Comparison of ENCODE assay signal across 8 mouse cellular contexts in the genomic region with DNA sequence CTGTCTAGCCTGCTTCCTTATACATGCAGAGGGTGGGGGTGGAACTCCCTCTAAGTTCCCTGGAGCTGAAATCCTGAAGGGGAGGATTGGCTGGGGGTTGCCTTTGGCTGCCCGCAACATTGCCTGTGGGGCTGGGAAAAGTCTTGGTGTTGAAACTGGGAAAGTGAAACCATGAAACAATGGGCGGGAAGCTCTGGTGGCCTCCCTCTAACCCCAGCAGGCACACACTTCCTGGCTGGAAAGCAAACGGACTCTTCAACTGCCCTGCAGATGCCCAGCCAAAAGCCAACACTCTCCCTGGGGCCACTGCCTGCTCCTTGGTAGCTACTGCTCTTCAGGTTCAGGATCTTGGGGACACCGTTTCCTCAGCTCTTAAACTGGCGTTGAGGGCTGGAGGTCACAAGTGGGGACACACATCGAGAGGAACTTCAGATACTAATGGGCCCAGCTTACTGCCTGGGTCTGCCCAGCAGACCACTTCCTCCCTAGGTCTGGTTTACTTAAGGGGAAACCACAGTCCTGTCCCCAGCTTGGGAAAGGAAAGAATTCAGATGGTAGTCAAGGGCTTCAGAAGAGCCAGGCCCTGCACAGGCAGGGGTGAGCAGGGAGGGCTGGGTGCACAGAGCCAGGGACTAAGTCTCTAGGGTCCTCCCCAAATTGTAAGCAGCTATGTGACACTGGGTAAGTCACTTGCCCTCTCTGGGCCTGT. TPM values are rescaled to one million over a fixed set of nuclear protein-coding genes. Genes with fewer than 3 reads are reported as not detected.
DNase-seq lines count a peak whose midpoint lies in the region; ATAC-seq and TF ChIP-seq lines count a peak whose summit lies in the region.

No protein-coding gene starts in this region.

- H3K4me1 ChIP-seq in MEL (ENCODE audit: control insufficient read depth in 1 of 2, insufficient read depth in 2 of 2, low read length in 2 of 2): peaks cover 0 to 22% of the 10 kb centered on the region in 2 experiments; a peak in 2 of 4 replicates
- peaks cover 14% of the 10 kb centered on the region for H3K4me1 ChIP-seq in kidney, adult 2 months (ENCODE audit: control insufficient read depth, insufficient read depth, low read length)
- H3K4me1 ChIP-seq in lung, postnatal 0 days (ENCODE audit: insufficient read depth, low read depth, low read length): peaks cover 15% of the 10 kb centered on the region
- peaks cover 25% of the 10 kb centered on the region for H3K4me1 ChIP-seq in stomach, embryonic 16.5 days (ENCODE audit: control insufficient read depth, insufficient read depth, low read length)

- ATAC-seq in lung, postnatal 0 days: peak; percentile 43
- ATAC-seq in stomach, embryonic 16.5 days (ENCODE audit: insufficient read depth, low FRiP score): peak; percentile 12; the same call in 1 of the 2 replicates

- no peak for TF ChIP-seq CTCF in MEL (IDR thresholded peaks at IDR 0.05 in 2 of 3, conservative IDR thresholded peaks at IDR 0.05 in 1 of 3; ENCODE audit: control insufficient read depth in 1 of 3, insufficient read depth in 1 of 3, low read depth in 2 of 3, low read length in 3 of 3, poor library complexity in 1 of 3, severe bottlenecking in 1 of 3)
- TF ChIP-seq CTCF in kidney, adult 2 months (conservative IDR thresholded peaks at IDR 0.05; ENCODE audit: insufficient read depth, insufficient read length, low read depth, low read length): no peak
- no peak for TF ChIP-seq CTCF in lung, postnatal 0 days (IDR thresholded peaks at IDR 0.05)

- peak overlapping the region in 1 of 2 experiments; percentile 94; a peak in 2 of 4 replicates for H3K4me3 ChIP-seq in MEL (ENCODE audit: control insufficient read depth in 1 of 2, insufficient read depth in 1 of 2, low read depth in 2 of 2, low read length in 2 of 2)
- H3K4me3 ChIP-seq in kidney, adult 2 months (ENCODE audit: insufficient read depth, low read depth, low read length): peak overlapping the region; percentile 34
- peak overlapping the region; percentile 63 for H3K4me3 ChIP-seq in lung, postnatal 0 days (ENCODE audit: low read depth, low read length)
- H3K4me3 ChIP-seq in stomach, embryonic 16.5 days (replicated peaks; ENCODE audit: low read length): peak overlapping the region; percentile 85

- H3K27ac ChIP-seq in MEL (ENCODE audit: control insufficient read depth, low read depth, low read length): no peak overlapping the region
- H3K27ac ChIP-seq in kidney, adult 2 months (ENCODE audit: insufficient read depth, low read depth, low read length): peak overlapping the region; percentile 81
- peak overlapping the region; percentile 68 for H3K27ac ChIP-seq in lung, postnatal 0 days (ENCODE audit: low read length)
- peak overlapping the region; percentile 84 for H3K27ac ChIP-seq in stomach, embryonic 16.5 days (ENCODE audit: low read length)

- no peaks in the 10 kb centered on the region for H3K9me3 ChIP-seq in MEL (replicated peaks; ENCODE audit: insufficient read depth, low read length)
- no peaks in the 10 kb centered on the region for H3K9me3 ChIP-seq in lung, postnatal 0 days (ENCODE audit: low read length)
- H3K9me3 ChIP-seq in stomach, embryonic 16.5 days (replicated peaks; ENCODE audit: control insufficient read depth, low read length): no peaks in the 10 kb centered on the region

- peaks cover 0 to 12% of the 10 kb centered on the region in 2 experiments; a peak in 2 of 4 replicates for H3K36me3 ChIP-seq in MEL (ENCODE audit: control insufficient read depth in 1 of 2, insufficient read depth in 2 of 2, low read length in 2 of 2)
- no peaks in the 10 kb centered on the region; the same call in 1 of the 2 replicates for H3K36me3 ChIP-seq in kidney, adult 2 months (ENCODE audit: control insufficient read depth, insufficient read depth, low read length)
- peaks cover 26% of the 10 kb centered on the region for H3K36me3 ChIP-seq in lung, postnatal 0 days (ENCODE audit: insufficient read depth, low read length)
- peaks cover 24% of the 10 kb centered on the region for H3K36me3 ChIP-seq in stomach, embryonic 16.5 days (ENCODE audit: control insufficient read depth, insufficient read depth, low read length)

- DNase-seq in 416B (ENCODE audit: low read depth) (peak; percentile 92), MEL (ENCODE audit: low read depth, low spot score) (peak; percentile 52)
- DNase-seq in heart, adult 8-10 months (ENCODE audit: low spot score): peak; percentile 63
- peak; percentile 64 for DNase-seq in kidney, adult 2 months
- peak; percentile 89 for DNase-seq in lung, postnatal 0 days (ENCODE audit: low spot score)
- DNase-seq in right cerebral cortex, postnatal 14 days: no peak
- no peak for DNase-seq in cerebellum, adult 11 months

- H3K79me2 ChIP-seq in MEL (ENCODE audit: control insufficient read depth, insufficient read depth, low read length, poor library complexity): peaks cover 2% of the 10 kb centered on the region; the same call in 1 of the 2 replicates

- no peak for TF ChIP-seq POLR2A in MEL (IDR thresholded peaks at IDR 0.05; ENCODE audit: control insufficient read depth in 1 of 2, insufficient read depth in 1 of 2, low read depth in 1 of 2, low read length in 2 of 2, poor library complexity in 1 of 2)
- no peak for TF ChIP-seq POLR2A in kidney, adult 2 months (IDR thresholded peaks at IDR 0.05; ENCODE audit: low read depth, low read length)

- no peaks in the 10 kb centered on the region for H3K27me3 ChIP-seq in MEL (ENCODE audit: control insufficient read depth in 1 of 2, insufficient read depth in 2 of 2, low read length in 2 of 2)
- no peaks in the 10 kb centered on the region for H3K27me3 ChIP-seq in kidney, adult 2 months (replicated peaks; ENCODE audit: control insufficient read depth, insufficient read depth, low read length)
- no peaks in the 10 kb centered on the region for H3K27me3 ChIP-seq in lung, postnatal 0 days (replicated peaks; ENCODE audit: insufficient read depth, low read length)
- no peaks in the 10 kb centered on the region for H3K27me3 ChIP-seq in stomach, embryonic 16.5 days (ENCODE audit: control insufficient read depth, insufficient read depth, low read length)

- peak overlapping the region; percentile 31 for H3K9ac ChIP-seq in MEL (ENCODE audit: control insufficient read depth, low read depth, low read length, poor library complexity, severe bottlenecking)
- H3K9ac ChIP-seq in lung, postnatal 0 days (replicated peaks; ENCODE audit: low read depth): 0 out of 2 replicates have a peak overlapping the region, but pooled peaks have one; percentile 3
- H3K9ac ChIP-seq in stomach, embryonic 16.5 days (ENCODE audit: low read length): peak overlapping the region; percentile 68

- peak overlapping the region; percentile 86 for H3K4me2 ChIP-seq in lung, postnatal 0 days (replicated peaks; ENCODE audit: low read depth, low read length)
- H3K4me2 ChIP-seq in stomach, embryonic 16.5 days (ENCODE audit: low read depth, low read length): peak overlapping the region; percentile 73

- WGBS in kidney, adult 2 months: 39% methylated on average over 6 of the region's 6 CpGs
- WGBS in lung, postnatal 0 days: 2% methylated on average over 6 of the region's 6 CpGs
- 28% methylated on average over 6 of the region's 6 CpGs for WGBS in stomach, embryonic 16.5 days

- no peak for TF ChIP-seq EP300 in MEL (IDR thresholded peaks at IDR 0.05; ENCODE audit: low read depth in 1 of 2, low read length in 2 of 2)
- peak; percentile 7; the same call in 1 of the 2 replicates for TF ChIP-seq EP300 in lung, postnatal 0 days (IDR thresholded peaks at IDR 0.05)

- no peak for TF ChIP-seq RAD21 in MEL (IDR thresholded peaks at IDR 0.05; ENCODE audit: low read depth, low read length)

RNA-seq across cellular contexts. Expression of a gene that starts 1.5 kb away (rescaled TPM):
- total RNA-seq in MEL (2012; rRNA removed): 17.0 and 21.4 TPM in 2 replicates
- polyA plus RNA-seq in MEL (2012; ENCODE audit: insufficient read depth in 1 of 2, insufficient read length in 2 of 2, low read depth in 1 of 2, low replicate concordance in 2 of 2, missing spikeins in 1 of 2): 10 to 100 TPM in 1 of 2 experiments, not detected in 1; 32.6 TPM
- 10 to 100 TPM in 2 of 4 experiments, 1 to 10 TPM in 2; 8.5 to 13.9 (median 9.3) TPM for total RNA-seq in heart, adult 8-10 months (2022)
- 69.2 and 71.2 TPM in 2 replicates for polyA plus RNA-seq in kidney, adult 2 months (2012; rRNA removed)
- polyA plus RNA-seq in lung, postnatal 0 days (2015; fragmentation: Nextera tagmentation; extraction: Ambion mirVana): 31.8 and 33.1 TPM in 2 replicates
- polyA plus RNA-seq in stomach, embryonic 16.5 days (2015; fragmentation: Nextera tagmentation; extraction: Ambion mirVana): 43.1 and 46.6 TPM in 2 replicates

RNA-seq across cellular contexts. Expression of a gene that starts 7.2 kb away (rescaled TPM):
- 204 and 205 TPM in 2 replicates for total RNA-seq in MEL (2012; rRNA removed)
- polyA plus RNA-seq in MEL (2012; ENCODE audit: insufficient read depth in 1 of 2, insufficient read length in 2 of 2, low read depth in 1 of 2, low replicate concordance in 2 of 2, missing spikeins in 1 of 2): 100 to 1,000 TPM in 1 of 2 experiments, not detected in 1; 243 TPM
- 100 to 1,000 TPM; 481 to 543 (median 507) TPM for total RNA-seq in heart, adult 8-10 months (2022)
- polyA plus RNA-seq in kidney, adult 2 months (2012; rRNA removed): 678 and 742 TPM in 2 replicates
- polyA plus RNA-seq in lung, postnatal 0 days (2015; fragmentation: Nextera tagmentation; extraction: Ambion mirVana): 203 and 225 TPM in 2 replicates
- 271 and 298 TPM in 2 replicates for polyA plus RNA-seq in stomach, embryonic 16.5 days (2015; fragmentation: Nextera tagmentation; extraction: Ambion mirVana)

RNA-seq across cellular contexts. Expression of a gene that starts 24.2 kb away (rescaled TPM):
- total RNA-seq in MEL (2012; rRNA removed): 0.07 and 0.08 TPM in 2 replicates
- polyA plus RNA-seq in MEL (2012; ENCODE audit: insufficient read depth in 1 of 2, insufficient read length in 2 of 2, low read depth in 1 of 2, low replicate concordance in 2 of 2, missing spikeins in 1 of 2): under 1 TPM in 1 of 2 experiments, not detected in 1; 0.10 TPM
- total RNA-seq in heart, adult 8-10 months (2022): 1 to 10 TPM in 3 of 4 experiments, under 1 TPM in 1; 0.76 to 2.2 (median 1.6) TPM
- polyA plus RNA-seq in kidney, adult 2 months (2012; rRNA removed): 17.4 and 19.4 TPM in 2 replicates
- 33.2 and 38.3 TPM in 2 replicates for polyA plus RNA-seq in lung, postnatal 0 days (2015; fragmentation: Nextera tagmentation; extraction: Ambion mirVana)
- polyA plus RNA-seq in stomach, embryonic 16.5 days (2015; fragmentation: Nextera tagmentation; extraction: Ambion mirVana): 3.5 and 4.9 TPM in 2 replicates

RNA-seq across cellular contexts. Expression of a gene that starts 29.6 kb away (rescaled TPM):
- 4.3 and 4.7 TPM in 2 replicates for total RNA-seq in MEL (2012; rRNA removed)
- 1 to 10 TPM in 1 of 2 experiments, not detected in 1; 8.2 TPM for polyA plus RNA-seq in MEL (2012; ENCODE audit: insufficient read depth in 1 of 2, insufficient read length in 2 of 2, low read depth in 1 of 2, low replicate concordance in 2 of 2, missing spikeins in 1 of 2)
- 10 to 100 TPM; 11.1 to 19.2 (median 13.7) TPM for total RNA-seq in heart, adult 8-10 months (2022)
- polyA plus RNA-seq in kidney, adult 2 months (2012; rRNA removed): 52.3 and 55.7 TPM in 2 replicates
- polyA plus RNA-seq in lung, postnatal 0 days (2015; fragmentation: Nextera tagmentation; extraction: Ambion mirVana): 40.0 and 45.5 TPM in 2 replicates
- 25.6 and 29.9 TPM in 2 replicates for polyA plus RNA-seq in stomach, embryonic 16.5 days (2015; fragmentation: Nextera tagmentation; extraction: Ambion mirVana)

RNA-seq across cellular contexts. Expression of a gene that starts 53.0 kb away (rescaled TPM):
- not detected in 2 replicates for total RNA-seq in MEL (2012; rRNA removed)
- not detected for polyA plus RNA-seq in MEL (2012; ENCODE audit: insufficient read depth in 1 of 2, insufficient read length in 2 of 2, low read depth in 1 of 2, low replicate concordance in 2 of 2, missing spikeins in 1 of 2)
- total RNA-seq in heart, adult 8-10 months (2022): 1 to 10 TPM in 1 of 4 experiments, under 1 TPM in 3; 0.35 to 1.2 (median 0.55) TPM
- polyA plus RNA-seq in kidney, adult 2 months (2012; rRNA removed): 4.7 and 9.2 TPM in 2 replicates
- 0.04 and 0.06 TPM in 2 replicates for polyA plus RNA-seq in lung, postnatal 0 days (2015; fragmentation: Nextera tagmentation; extraction: Ambion mirVana)
- polyA plus RNA-seq in stomach, embryonic 16.5 days (2015; fragmentation: Nextera tagmentation; extraction: Ambion mirVana): 0.39 and 0.92 TPM in 2 replicates

Comparison
In these comparisons a context has a peak if more than half of its experiments do, and no peak if none do; other contexts are left out.
1. DNase-seq: peak in 416B (single experiment), MEL (single experiment), heart, adult 8-10 months (single experiment), kidney, adult 2 months (single experiment) and lung, postnatal 0 days (single experiment); none in right cerebral cortex, postnatal 14 days (single experiment) and cerebellum, adult 11 months (single experiment).
2. H3K9ac ChIP-seq: peak in every context shown above with its lines; median percentile 68 in stomach, embryonic 16.5 days; 31 in MEL; 3 in lung, postnatal 0 days.